Mouse (Mus musculus): ENCODE measurements around the gene Gm6176.
"Not testable (repeated sequence)": the region's sequence is repeated elsewhere in the genome, so short reads cannot be mapped to it uniquely, and the experiment has no call there.

The Gm6176 gene

DNA sequence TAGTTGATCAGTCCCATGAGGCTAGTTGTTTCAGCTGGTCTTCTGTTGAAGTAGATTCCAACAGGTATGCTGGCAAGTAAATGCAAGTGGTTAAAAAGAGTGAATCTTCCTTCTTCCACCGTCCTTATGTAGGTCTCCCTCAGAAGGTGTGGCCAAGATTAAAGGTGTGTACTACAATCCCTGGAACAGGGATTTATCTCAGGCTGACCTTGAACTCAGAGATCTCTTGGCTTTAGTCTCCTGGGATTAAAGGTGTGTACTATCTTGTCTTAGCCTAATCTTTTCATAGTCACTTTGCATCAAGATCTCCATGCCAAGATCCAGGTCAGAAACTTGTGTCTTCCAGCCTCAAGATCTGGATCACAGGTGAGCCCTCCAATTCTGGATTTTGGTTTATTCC lies at the start of gene Gm6176:
Gene Gm6176 (minus strand): TSS at position 101 of the 400 bp plus-strand sequence.
- not testable (repeated sequence) for DNase-seq

DNA sequence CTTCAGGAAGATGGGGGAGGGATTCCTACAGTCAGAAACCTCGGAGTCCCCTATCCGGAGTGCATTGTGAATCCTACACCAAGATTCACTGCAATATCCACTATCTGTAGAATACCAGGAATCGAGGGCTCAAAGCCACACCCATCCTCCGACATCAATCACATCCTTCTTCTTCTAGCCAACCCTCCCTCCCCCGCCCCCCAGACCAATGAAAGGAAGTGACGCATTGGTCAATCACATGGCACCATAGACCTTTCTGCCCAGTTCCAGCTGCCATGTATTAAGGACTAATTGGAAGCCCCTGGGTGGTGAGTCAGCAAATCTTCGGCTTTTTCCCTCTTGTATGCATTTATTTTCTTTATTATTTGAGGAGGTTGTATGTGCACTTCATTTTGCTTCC lies 12.7 kb upstream of the Gm6176 start, which contains the start of gene Vmn1r139:
Gene Vmn1r139 (plus strand): TSS at position 301 of the 400 bp plus-strand sequence.
- not testable (repeated sequence) for DNase-seq

- not testable (repeated sequence) for DNase-seq
Observed at GRCm38 (mm10) chr7:22028797-22029196, 27.3 kb downstream of the Gm6176 start, which contains the start of gene Vmn1r138. Vmn1r138 (minus strand) TSS chr7:22028897.
